Mouse (Mus musculus): ENCODE results near the gene Abca1. TPM values are rescaled to one million over a fixed set of nuclear protein-coding genes. Genes with fewer than 3 reads are reported as not detected.

Abca1 gene
- total and polyA plus RNA-seq, 3 experiments: 8.4 to 9.0 TPM; not detected in 1

DNA sequence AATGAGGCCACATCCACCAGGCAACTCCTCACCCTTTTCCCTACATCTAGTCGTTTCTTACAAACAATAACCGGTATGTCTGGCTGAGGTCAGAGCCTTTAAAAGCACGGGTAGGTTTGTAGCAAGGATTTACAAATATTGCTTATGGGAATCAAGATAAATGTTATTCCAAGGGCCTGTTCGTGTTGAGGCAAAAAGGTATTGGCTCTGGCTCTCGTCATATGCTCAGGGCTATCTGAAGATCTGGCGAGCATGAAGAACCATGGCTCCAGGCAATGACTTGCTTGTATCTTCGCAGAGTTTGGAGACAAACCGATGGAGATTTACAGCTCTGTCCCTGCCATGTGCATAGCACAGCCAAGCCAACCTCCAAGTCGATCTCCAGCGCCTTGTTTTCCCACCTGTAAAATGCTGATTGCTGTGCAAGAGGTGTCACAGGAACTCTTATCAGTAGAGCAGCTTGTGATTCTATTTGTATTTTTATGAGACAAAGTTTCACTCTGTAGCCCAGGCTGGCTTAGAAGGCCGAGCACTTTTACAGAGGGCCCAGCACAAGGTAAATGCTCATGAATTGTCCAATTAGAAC, 29.9 kb downstream of the Abca1 start:
- Histone ChIP-seq H3K4me1 (ENCODE audit: control insufficient read depth in 1 of 2, insufficient read depth in 2 of 2, low read length in 2 of 2) (peaks cover 6 to 7% of the 10 kb centered on the region in 2 experiments; a peak in 3 of 4 replicates), H3K9ac (ENCODE audit: control insufficient read depth, low read depth, low read length, poor library complexity, severe bottlenecking) (no peak overlapping the region), H3K9me3 (replicated peaks; ENCODE audit: insufficient read depth, low read length) (no peaks in the 10 kb centered on the region), H3K4me3 (ENCODE audit: control insufficient read depth in 1 of 2, insufficient read depth in 1 of 2, low read depth in 2 of 2, low read length in 2 of 2) (no peak overlapping the region), H3K27ac (ENCODE audit: control insufficient read depth, low read depth, low read length) (no peak overlapping the region), H3K27me3 (ENCODE audit: control insufficient read depth in 1 of 2, insufficient read depth in 2 of 2, low read length in 2 of 2) (no peaks in the 10 kb centered on the region), H3K79me2 (ENCODE audit: control insufficient read depth, insufficient read depth, low read length, poor library complexity) (no peaks in the 10 kb centered on the region), H3K36me3 (ENCODE audit: control insufficient read depth in 1 of 2, insufficient read depth in 2 of 2, low read length in 2 of 2) (peaks cover 4 to 19% of the 10 kb centered on the region in 2 experiments)
- no peak for TF ChIP-seq NRF1 (IDR thresholded peaks at IDR 0.05; ENCODE audit: insufficient read depth, low read depth, low read length, poor library complexity, severe bottlenecking)
- no peak for TF ChIP-seq MAX (IDR thresholded peaks at IDR 0.05; ENCODE audit: low read length)
- TF ChIP-seq ELF1 (IDR thresholded peaks at IDR 0.05; ENCODE audit: low read depth, low read length): no peak
- no peak for TF ChIP-seq ZC3H11A (IDR thresholded peaks at IDR 0.05; ENCODE audit: low read depth, low read length)
- TF ChIP-seq TBP (IDR thresholded peaks at IDR 0.05; ENCODE audit: low read depth, low read length): no peak
- no peak for TF ChIP-seq MEF2A (IDR thresholded peaks at IDR 0.05; ENCODE audit: extremely low read depth, insufficient replicate concordance, low read depth, low read length, poor library complexity, severe bottlenecking)
- TF ChIP-seq CTCF (IDR thresholded peaks at IDR 0.05 in 2 of 3, conservative IDR thresholded peaks at IDR 0.05 in 1 of 3; ENCODE audit: control insufficient read depth in 1 of 3, insufficient read depth in 1 of 3, low read depth in 2 of 3, low read length in 3 of 3, poor library complexity in 1 of 3, severe bottlenecking in 1 of 3): no peak
- TF ChIP-seq MAZ (IDR thresholded peaks at IDR 0.05; ENCODE audit: low read depth, low read length): no peak
- TF ChIP-seq CHD2 (IDR thresholded peaks at IDR 0.05; ENCODE audit: low read length): no peak
- TF ChIP-seq RCOR1 (IDR thresholded peaks at IDR 0.05; ENCODE audit: low read depth, low read length): no peak
- no peak for TF ChIP-seq TCF12 (IDR thresholded peaks at IDR 0.05; ENCODE audit: low read depth, low read length)
- no peak for TF ChIP-seq UBTF (IDR thresholded peaks at IDR 0.05; ENCODE audit: borderline replicate concordance, insufficient read depth, low read depth, low read length)
- no peak for TF ChIP-seq GATA1 (IDR thresholded peaks at IDR 0.05; ENCODE audit: low read depth, low read length)
- no peak for TF ChIP-seq KAT2A (conservative IDR thresholded peaks at IDR 0.05; ENCODE audit: low read depth, low read length)
- no peak for TF ChIP-seq USF2 (IDR thresholded peaks at IDR 0.05; ENCODE audit: borderline replicate concordance in 1 of 2, insufficient read depth in 1 of 2, low read depth in 1 of 2, low read length in 2 of 2)
- no peak for TF ChIP-seq RAD21 (IDR thresholded peaks at IDR 0.05; ENCODE audit: low read depth, low read length)
- TF ChIP-seq HCFC1 (IDR thresholded peaks at IDR 0.05; ENCODE audit: low read depth, low read length): no peak
- DNase-seq (ENCODE audit: low read depth, low spot score): no peak

DNA sequence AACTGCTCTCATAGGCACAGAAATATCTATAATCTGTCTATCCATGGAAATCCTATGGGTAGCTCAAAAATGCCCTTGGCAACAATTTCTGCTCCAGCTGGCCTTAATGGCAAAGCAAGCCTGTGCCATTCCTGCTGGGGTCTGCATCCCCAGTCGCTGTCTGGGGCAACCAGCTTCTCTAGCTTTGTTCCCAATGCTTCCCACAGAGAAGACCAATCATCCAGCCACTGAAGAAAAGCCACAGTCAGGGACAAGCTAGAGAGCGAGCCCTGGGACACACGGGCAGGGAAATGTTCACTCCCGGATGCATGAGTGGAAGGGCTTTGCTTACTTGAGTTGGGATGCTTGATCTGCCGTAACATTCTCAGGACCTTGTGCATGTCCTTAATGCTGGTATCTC, 32.4 kb downstream of the Abca1 start:
- DNase-seq (ENCODE audit: low read depth, low spot score): no peak
- Histone ChIP-seq H3K9ac (ENCODE audit: control insufficient read depth, low read depth, low read length, poor library complexity, severe bottlenecking) (no peak overlapping the region), H3K27ac (ENCODE audit: control insufficient read depth, low read depth, low read length) (no peak overlapping the region), H3K9me3 (replicated peaks; ENCODE audit: insufficient read depth, low read length) (no peaks in the 10 kb centered on the region), H3K4me1 (ENCODE audit: control insufficient read depth in 1 of 2, insufficient read depth in 2 of 2, low read length in 2 of 2) (peaks cover 19 to 28% of the 10 kb centered on the region in 2 experiments), H3K4me3 (ENCODE audit: control insufficient read depth in 1 of 2, insufficient read depth in 1 of 2, low read depth in 2 of 2, low read length in 2 of 2) (no peak overlapping the region), H3K36me3 (ENCODE audit: control insufficient read depth in 1 of 2, insufficient read depth in 2 of 2, low read length in 2 of 2) (peaks cover 18 to 20% of the 10 kb centered on the region in 2 experiments), H3K79me2 (ENCODE audit: control insufficient read depth, insufficient read depth, low read length, poor library complexity) (no peaks in the 10 kb centered on the region), H3K27me3 (ENCODE audit: control insufficient read depth in 1 of 2, insufficient read depth in 2 of 2, low read length in 2 of 2) (no peaks in the 10 kb centered on the region)
- TF ChIP-seq MYB (IDR thresholded peaks at IDR 0.05; ENCODE audit: low read depth, low read length) (no peak), JUND (IDR thresholded peaks at IDR 0.05; ENCODE audit: low read depth, low read length) (no peak), SIN3A (IDR thresholded peaks at IDR 0.05; ENCODE audit: low read length) (no peak), ETS1 (IDR thresholded peaks at IDR 0.05; ENCODE audit: low read depth, low read length) (no peak)

All from MEL (cell line).